ENCODE assay signal across 22 mouse cellular contexts in genomic region chr10:44331469-44331868, GRCm38 (mm10).
DNase-seq lines count a peak whose midpoint lies in the region; ATAC-seq lines count a peak whose summit lies in the region.
"Had no signal": no experiment of that assay in that cellular context is flagged by ENCODE, and none has a peak within 500 bp of the region (broad histone marks: within the 10 kb centered on the region; RNA-seq: fewer than 3 reads in every experiment).

No protein-coding gene starts in this region.

- peak overlapping the region; percentile 14; the same call in 1 of the 2 replicates for H3K27ac ChIP-seq in liver, embryonic 16.5 days (ENCODE audit: low read length)
- H3K27ac ChIP-seq: forebrain, embryonic 10.5 days; heart, adult 2 months; hindbrain, embryonic 13.5 days; left cerebral cortex, adult 2 months; macrophage; midbrain, embryonic 12.5 days; neural tube, embryonic 12.5 days; stomach, postnatal 0 days had no signal

- no peak for ATAC-seq in megakaryocyte, adult 5-6 weeks (ENCODE audit: poor library complexity, severe bottlenecking)
- no peak for ATAC-seq in liver, embryonic 16.5 days (ENCODE audit: low read depth)
- ATAC-seq: activated CD4-positive, CD25-positive, alpha-beta regulatory T cell, adult 4 months; forebrain, embryonic 16.5 days had no signal

- no peaks in the 10 kb centered on the region for H3K27me3 ChIP-seq in megakaryocyte, embryonic 14.5 days (replicated peaks)
- no peaks in the 10 kb centered on the region for H3K27me3 ChIP-seq in liver, embryonic 16.5 days (ENCODE audit: control insufficient read depth, insufficient read depth, low read depth, low read length)
- H3K27me3 ChIP-seq: hindbrain, embryonic 13.5 days; midbrain, embryonic 12.5 days; neural tube, embryonic 12.5 days had no signal

- H3K9me3 ChIP-seq in megakaryocyte, embryonic 14.5 days, result no peaks in the 10 kb centered on the region
- no peaks in the 10 kb centered on the region for H3K9me3 ChIP-seq in liver, embryonic 16.5 days (replicated peaks; ENCODE audit: control insufficient read depth, low read length)
- H3K9me3 ChIP-seq: forebrain, embryonic 10.5 days; hindbrain, embryonic 13.5 days; midbrain, embryonic 12.5 days; neural tube, embryonic 12.5 days had no signal

- H3K36me3 ChIP-seq in megakaryocyte, embryonic 14.5 days (replicated peaks; ENCODE audit: low read length), result peaks cover 20% of the 10 kb centered on the region
- no peaks in the 10 kb centered on the region; the same call in 1 of the 2 replicates for H3K36me3 ChIP-seq in liver, embryonic 16.5 days (ENCODE audit: control insufficient read depth, insufficient read depth)
- H3K36me3 ChIP-seq: neural tube, embryonic 12.5 days had no signal

- H3K4me1 ChIP-seq in megakaryocyte, embryonic 14.5 days, result peaks cover 20% of the 10 kb centered on the region
- peaks cover 18% of the 10 kb centered on the region for H3K4me1 ChIP-seq in liver, embryonic 16.5 days (ENCODE audit: control insufficient read depth, low read depth, low read length)
- H3K4me1 ChIP-seq: forebrain, embryonic 10.5 days; hindbrain, embryonic 13.5 days; midbrain, embryonic 12.5 days; neural tube, embryonic 12.5 days had no signal

- no peak overlapping the region for H3K9ac ChIP-seq in liver, embryonic 16.5 days (ENCODE audit: low read depth, low read length)
- H3K9ac ChIP-seq: hindbrain, embryonic 13.5 days; midbrain, embryonic 12.5 days; neural tube, embryonic 12.5 days had no signal

- peak; percentile 21 for DNase-seq in adrenal gland, adult 8-10 months
- no peak for DNase-seq in adrenal gland, adult 18-20 months (ENCODE audit: low spot score in 2 of 2)
- peak; percentile 8 for DNase-seq in adrenal gland, postnatal 25 days
- no peak for DNase-seq in thymus, postnatal 4 days
- DNase-seq: cerebellum, postnatal 10 days; gastrocnemius, postnatal 25 days; heart, adult 2 months; kidney, adult 11 months; right cerebral cortex, postnatal 14 days; thymus, adult 2 months had no signal

- peak overlapping the region; percentile 31 for H3K4me3 ChIP-seq in megakaryocyte, embryonic 14.5 days (replicated peaks)
- H3K4me3 ChIP-seq in liver, embryonic 16.5 days (ENCODE audit: low read depth, low read length), result no peak overlapping the region
- H3K4me3 ChIP-seq: forebrain, embryonic 10.5 days; heart, adult 2 months; hindbrain, embryonic 13.5 days; left cerebral cortex, adult 2 months; midbrain, embryonic 12.5 days; neural tube, embryonic 12.5 days had no signal

- H3K4me2 ChIP-seq in liver, embryonic 16.5 days (ENCODE audit: low read depth, low read length), result no peak overlapping the region
- H3K4me2 ChIP-seq: hindbrain, embryonic 13.5 days; midbrain, embryonic 12.5 days; neural tube, embryonic 12.5 days had no signal

- WGBS in liver, embryonic 16.5 days (ENCODE audit: insufficient replicate concordance), result 47% methylated on average over 2 of the region's 2 CpGs

Comparison
In these comparisons a context has a peak if more than half of its experiments do, and no peak if none do; other contexts are left out.
1. DNase-seq: peak in adrenal gland, adult 8-10 months (single experiment) and adrenal gland, postnatal 25 days (single experiment); none in adrenal gland, adult 18-20 months (0 of 2) and thymus, postnatal 4 days (single experiment).